8 mouse cellular contexts compared by ENCODE assay signal in genomic region chr8:83451056-83451455, GRCm38 (mm10). TPM values are rescaled to one million over a fixed set of nuclear protein-coding genes. Genes with fewer than 3 reads are reported as not detected.
DNase-seq lines count a peak whose midpoint lies in the region; ATAC-seq and TF ChIP-seq lines count a peak whose summit lies in the region.
"Had no signal": no experiment of that assay in that cellular context is flagged by ENCODE, and none has a peak within 500 bp of the region (broad histone marks: within the 10 kb centered on the region; RNA-seq: fewer than 3 reads in every experiment).

No protein-coding gene starts in this region.

- no peaks in the 10 kb centered on the region for H3K36me3 ChIP-seq in liver, embryonic 11.5 days (ENCODE audit: control insufficient read depth, insufficient read depth, low read length)
- H3K36me3 ChIP-seq: lung, embryonic 15.5 days had no signal

- no peak overlapping the region for H3K9ac ChIP-seq in liver, embryonic 11.5 days (ENCODE audit: low read depth, low read length)
- H3K9ac ChIP-seq: lung, embryonic 15.5 days had no signal

- H3K27me3 ChIP-seq in liver, embryonic 11.5 days (replicated peaks; ENCODE audit: control insufficient read depth, insufficient read depth, low read length): no peaks in the 10 kb centered on the region
- H3K27me3 ChIP-seq in Patski: peaks cover 8% of the 10 kb centered on the region
- H3K27me3 ChIP-seq: lung, embryonic 15.5 days had no signal

- 15% methylated on average over 3 of the region's 3 CpGs for WGBS in liver, embryonic 11.5 days

- in situ Hi-C loops in Patski (cut with MboI; ENCODE audit: low pct_unique_long_range_greater_than_20kb): no loop called here

- intact Hi-C loops in left cerebral cortex, postnatal 14 days (cut with DNase I): no loop called here

- POLR2A ChIA-PET in Patski (lab: Charles Lee): interaction anchor here (0.9 kb wide), 1 partner anchor 285 kb away, joined by 3 read pairs; the partner anchor contains the start of gene Gm10645

- DNase-seq in liver, embryonic 11.5 days (ENCODE audit: low spot score): no peak
- no peak for DNase-seq in liver
- no peak for DNase-seq in Patski (ENCODE audit: low read depth, low spot score)
- DNase-seq in urinary bladder, postnatal 14 days (ENCODE audit: low spot score): no peak
- no peak for DNase-seq in left cerebral cortex, postnatal 14 days (ENCODE audit: low spot score in 2 of 2)

- no peak overlapping the region for H3K4me2 ChIP-seq in liver, embryonic 11.5 days
- H3K4me2 ChIP-seq: lung, embryonic 15.5 days had no signal

- ATAC-seq in liver, embryonic 11.5 days (replicated peaks; ENCODE audit: low FRiP score): peak; percentile 41; the same call in 1 of the 2 replicates
- no peak for ATAC-seq in Patski
- ATAC-seq in erythroblast, adult 5-6 weeks (replicated peaks; ENCODE audit: low FRiP score, poor library complexity, severe bottlenecking): peak; percentile 80
- ATAC-seq in neutrophil, adult 5-6 weeks (ENCODE audit: extremely low read depth, insufficient number of reproducible peaks, low FRiP score, poor library complexity, severe bottlenecking): peak; percentile 76; the same call in 1 of the 2 replicates

- no peaks in the 10 kb centered on the region for H3K4me1 ChIP-seq in liver, embryonic 11.5 days (replicated peaks; ENCODE audit: control insufficient read depth, insufficient read depth, low read length)
- H3K4me1 ChIP-seq: lung, embryonic 15.5 days had no signal

- H3K9me3 ChIP-seq in liver, embryonic 11.5 days (ENCODE audit: control insufficient read depth, low read length): no peaks in the 10 kb centered on the region
- H3K9me3 ChIP-seq: lung, embryonic 15.5 days had no signal

- CTCF ChIA-PET in Patski (lab: Charles Lee): interaction anchor here (0.9 to 2.0 kb wide), 5 partner anchors 18 to 193 kb away, joined by 3 to 7 read pairs (median 3); no protein-coding TSS in a partner anchor

- H3K4me3 ChIP-seq in liver, embryonic 11.5 days (ENCODE audit: low read depth, low read length): no peak overlapping the region
- H3K4me3 ChIP-seq: lung, embryonic 15.5 days had no signal

- peak; percentile 45 for TF ChIP-seq CTCF in Patski (IDR thresholded peaks at IDR 0.05)

- H3K27ac ChIP-seq in liver, embryonic 11.5 days (ENCODE audit: low read depth, low read length): no peak overlapping the region
- H3K27ac ChIP-seq: lung, embryonic 15.5 days had no signal

RNA-seq across cellular contexts. Expression of gene Scoc, which starts 7.1 kb away (rescaled TPM):
- 83.3 and 91.0 TPM in 2 replicates for polyA plus RNA-seq in liver, embryonic 11.5 days (2014; fragmentation: Nextera tagmentation; extraction: Ambion mirVana)
- polyA plus RNA-seq in Patski (2021): 95.5 TPM
- 40.9 and 47.0 TPM in 2 replicates for total RNA-seq in erythroblast, adult 5-6 weeks (2015; ENCODE audit: low replicate concordance)
- 52.7 and 55.6 TPM in 2 replicates for total RNA-seq in erythroblast, adult 5-6 weeks (2017; ENCODE audit: low replicate concordance)
- 18.7 and 20.5 TPM in 2 replicates for total RNA-seq in neutrophil, adult 5-6 weeks (2017)
- total RNA-seq in left cerebral cortex, postnatal 14 days (2021): 100 to 1,000 TPM; 250 to 264 TPM

Comparison
In these comparisons a context has a peak if more than half of its experiments do, and no peak if none do; other contexts are left out.
1. RNA of gene Scoc, which starts 7.1 kb away (total RNA-seq): 250 to 264 TPM in left cerebral cortex, postnatal 14 days; 40.9 to 55.6 TPM in erythroblast, adult 5-6 weeks and 18.7 to 20.5 TPM in neutrophil, adult 5-6 weeks; every median in the first group is over 4 times any median in the second.